Mouse (Mus musculus): ENCODE results near the gene 4930564D02Rik. TPM values are rescaled to one million over a fixed set of nuclear protein-coding genes. Genes with fewer than 3 reads are reported as not detected.

The 4930564D02Rik gene
- polyA plus RNA-seq (2014; fragmentation: Nextera tagmentation; extraction: Ambion mirVana), result not detected in 2 replicates

- no peak for DNase-seq (ENCODE audit: low spot score)
- H3K36me3 ChIP-seq (ENCODE audit: control insufficient read depth, insufficient read depth, low read length), result no peaks in the 10 kb centered on the region
- ATAC-seq (ENCODE audit: insufficient read depth, low FRiP score, low TSS enrichment), result no peak
- no peaks in the 10 kb centered on the region for H3K27me3 ChIP-seq (ENCODE audit: control insufficient read depth, insufficient read depth, low read length)
- WGBS, result 87% methylated on average over 10 of the region's 10 CpGs
- H3K4me1 ChIP-seq (ENCODE audit: control insufficient read depth, insufficient read depth, low read length), result no peaks in the 10 kb centered on the region
- H3K9ac ChIP-seq (ENCODE audit: low read length), result no peak within 1 kb of the TSS
- no peak within 1 kb of the TSS for H3K4me3 ChIP-seq (ENCODE audit: low read depth, low read length)
- H3K27ac ChIP-seq (ENCODE audit: low read depth, low read length), result no peak within 1 kb of the TSS
- no peaks in the 10 kb centered on the region for H3K9me3 ChIP-seq (ENCODE audit: control insufficient read depth, low read length)
- no peak within 1 kb of the TSS for H3K4me2 ChIP-seq (ENCODE audit: low read depth)
Measured at GRCm38 (mm10) chr3:105066544-105066943, at the start of gene 4930564D02Rik. Gene 4930564D02Rik (plus strand): TSS chr3:105066844.

- Histone ChIP-seq H3K4me1 (ENCODE audit: control insufficient read depth, insufficient read depth, low read length) (no peaks in the 10 kb centered on the region), H3K4me3 (ENCODE audit: low read depth, low read length) (no peak overlapping the region), H3K9ac (ENCODE audit: low read length) (no peak overlapping the region), H3K9me3 (ENCODE audit: control insufficient read depth, low read length) (no peaks in the 10 kb centered on the region), H3K36me3 (ENCODE audit: control insufficient read depth, insufficient read depth, low read length) (no peaks in the 10 kb centered on the region), H3K27ac (ENCODE audit: low read depth, low read length) (no peak overlapping the region), H3K4me2 (ENCODE audit: low read depth) (no peak overlapping the region), H3K27me3 (ENCODE audit: control insufficient read depth, insufficient read depth, low read length) (no peaks in the 10 kb centered on the region)
- DNase-seq (ENCODE audit: low spot score), result no peak
- ATAC-seq (ENCODE audit: insufficient read depth, low FRiP score, low TSS enrichment), result no peak
- WGBS, result 87% methylated on average over 8 of the region's 8 CpGs
Measured at GRCm38 (mm10) chr3:105017314-105017713, 49.3 kb upstream of the 4930564D02Rik start.

GRCm38 (mm10) chr3:105018085-105018782 is 48.4 kb upstream of the 4930564D02Rik start:
- Histone ChIP-seq H3K4me2 (ENCODE audit: low read depth) (no peak overlapping the region), H3K9me3 (ENCODE audit: control insufficient read depth, low read length) (no peaks in the 10 kb centered on the region), H3K27me3 (ENCODE audit: control insufficient read depth, insufficient read depth, low read length) (no peaks in the 10 kb centered on the region), H3K4me1 (ENCODE audit: control insufficient read depth, insufficient read depth, low read length) (no peaks in the 10 kb centered on the region), H3K9ac (ENCODE audit: low read length) (no peak overlapping the region), H3K27ac (ENCODE audit: low read depth, low read length) (no peak overlapping the region), H3K4me3 (ENCODE audit: low read depth, low read length) (no peak overlapping the region), H3K36me3 (ENCODE audit: control insufficient read depth, insufficient read depth, low read length) (peaks cover 2% of the 10 kb centered on the region; the same call in 1 of the 2 replicates)
- no peak for ATAC-seq (ENCODE audit: insufficient read depth, low FRiP score, low TSS enrichment)
- no peak for DNase-seq (ENCODE audit: low spot score)
- WGBS, result 93% methylated on average over 10 of the region's 10 CpGs

- Histone ChIP-seq H3K9me3 (ENCODE audit: control insufficient read depth, low read length) (no peaks in the 10 kb centered on the region), H3K9ac (ENCODE audit: low read length) (no peak overlapping the region), H3K4me1 (ENCODE audit: control insufficient read depth, insufficient read depth, low read length) (no peaks in the 10 kb centered on the region), H3K4me2 (ENCODE audit: low read depth) (no peak overlapping the region), H3K36me3 (ENCODE audit: control insufficient read depth, insufficient read depth, low read length) (peaks cover 2% of the 10 kb centered on the region; the same call in 1 of the 2 replicates), H3K27ac (ENCODE audit: low read depth, low read length) (no peak overlapping the region), H3K27me3 (ENCODE audit: control insufficient read depth, insufficient read depth, low read length) (no peaks in the 10 kb centered on the region), H3K4me3 (ENCODE audit: low read depth, low read length) (no peak overlapping the region)
- 89% methylated on average over 6 of the region's 6 CpGs for WGBS
- no peak for ATAC-seq (ENCODE audit: insufficient read depth, low FRiP score, low TSS enrichment)
- no peak for DNase-seq (ENCODE audit: low spot score)
Measured at GRCm38 (mm10) chr3:105018783-105019105, 47.9 kb upstream of the 4930564D02Rik start.

GRCm38 (mm10) chr3:105019826-105020692 is 46.6 kb upstream of the 4930564D02Rik start:
- Histone ChIP-seq H3K27ac (ENCODE audit: low read depth, low read length) (no peak overlapping the region), H3K4me3 (ENCODE audit: low read depth, low read length) (no peak overlapping the region), H3K36me3 (ENCODE audit: control insufficient read depth, insufficient read depth, low read length) (peaks cover 2% of the 10 kb centered on the region; the same call in 1 of the 2 replicates), H3K4me2 (ENCODE audit: low read depth) (no peak overlapping the region), H3K9ac (ENCODE audit: low read length) (no peak overlapping the region), H3K4me1 (ENCODE audit: control insufficient read depth, insufficient read depth, low read length) (no peaks in the 10 kb centered on the region), H3K9me3 (ENCODE audit: control insufficient read depth, low read length) (no peaks in the 10 kb centered on the region), H3K27me3 (ENCODE audit: control insufficient read depth, insufficient read depth, low read length) (no peaks in the 10 kb centered on the region)
- ATAC-seq (ENCODE audit: insufficient read depth, low FRiP score, low TSS enrichment), result no peak
- DNase-seq (ENCODE audit: low spot score), result no peak
- WGBS, result 63% methylated on average over 12 of the region's 12 CpGs

GRCm38 (mm10) chr3:105023371-105024005 is 43.2 kb upstream of the 4930564D02Rik start:
- WGBS, result 86% methylated on average over 10 of the region's 10 CpGs
- no peaks in the 10 kb centered on the region for H3K27me3 ChIP-seq (ENCODE audit: control insufficient read depth, insufficient read depth, low read length)
- H3K4me1 ChIP-seq (ENCODE audit: control insufficient read depth, insufficient read depth, low read length), result no peaks in the 10 kb centered on the region
- H3K4me3 ChIP-seq (ENCODE audit: low read depth, low read length), result no peak overlapping the region
- no peak overlapping the region for H3K4me2 ChIP-seq (ENCODE audit: low read depth)
- H3K9ac ChIP-seq (ENCODE audit: low read length), result no peak overlapping the region
- H3K36me3 ChIP-seq (ENCODE audit: control insufficient read depth, insufficient read depth, low read length), result peaks cover 4% of the 10 kb centered on the region
- no peaks in the 10 kb centered on the region for H3K9me3 ChIP-seq (ENCODE audit: control insufficient read depth, low read length)
- ATAC-seq (ENCODE audit: insufficient read depth, low FRiP score, low TSS enrichment) (no peak), DNase-seq (ENCODE audit: low spot score) (no peak)
- H3K27ac ChIP-seq (ENCODE audit: low read depth, low read length), result no peak overlapping the region

- ATAC-seq (ENCODE audit: insufficient read depth, low FRiP score, low TSS enrichment) (no peak), DNase-seq (ENCODE audit: low spot score) (no peak)
- H3K27me3 ChIP-seq (ENCODE audit: control insufficient read depth, insufficient read depth, low read length), result no peaks in the 10 kb centered on the region
- H3K4me3 ChIP-seq (ENCODE audit: low read depth, low read length), result no peak overlapping the region
- 92% methylated on average over 10 of the region's 10 CpGs for WGBS
- no peak overlapping the region for H3K9ac ChIP-seq (ENCODE audit: low read length)
- H3K27ac ChIP-seq (ENCODE audit: low read depth, low read length), result no peak overlapping the region
- no peak overlapping the region for H3K4me2 ChIP-seq (ENCODE audit: low read depth)
- no peaks in the 10 kb centered on the region for H3K4me1 ChIP-seq (ENCODE audit: control insufficient read depth, insufficient read depth, low read length)
- peaks cover 15% of the 10 kb centered on the region for H3K36me3 ChIP-seq (ENCODE audit: control insufficient read depth, insufficient read depth, low read length)
- no peaks in the 10 kb centered on the region for H3K9me3 ChIP-seq (ENCODE audit: control insufficient read depth, low read length)
Measured at GRCm38 (mm10) chr3:105036281-105036847, 30.3 kb upstream of the 4930564D02Rik start.

GRCm38 (mm10) chr3:105037240-105037770 is 29.3 kb upstream of the 4930564D02Rik start:
- Histone ChIP-seq H3K27ac (ENCODE audit: low read depth, low read length) (no peak overlapping the region), H3K36me3 (ENCODE audit: control insufficient read depth, insufficient read depth, low read length) (peaks cover 10% of the 10 kb centered on the region), H3K9me3 (ENCODE audit: control insufficient read depth, low read length) (no peaks in the 10 kb centered on the region), H3K4me1 (ENCODE audit: control insufficient read depth, insufficient read depth, low read length) (no peaks in the 10 kb centered on the region), H3K27me3 (ENCODE audit: control insufficient read depth, insufficient read depth, low read length) (no peaks in the 10 kb centered on the region), H3K4me3 (ENCODE audit: low read depth, low read length) (no peak overlapping the region), H3K9ac (ENCODE audit: low read length) (no peak overlapping the region), H3K4me2 (ENCODE audit: low read depth) (no peak overlapping the region)
- DNase-seq (ENCODE audit: low spot score) (no peak), ATAC-seq (ENCODE audit: insufficient read depth, low FRiP score, low TSS enrichment) (no peak)
- WGBS, result 95% methylated on average over 6 of the region's 6 CpGs

Data from neural tube, embryonic 11.5 days (tissue).